Mouse (Mus musculus) MEL (cell line): ENCODE data around the gene Zfp420. TPM values are rescaled to one million over a fixed set of nuclear protein-coding genes. Genes with fewer than 3 reads are reported as not detected.

Source experiments
- DNase-seq: peaks from one replicate; pipeline ENCODE4 v3.0.0; 2011; ENCODE audit warnings: low read depth, low spot score
- H3K27ac ChIP-seq: 2 replicates; pipeline ENCODE4 v1.5.1; 2012; ENCODE audit warnings: low read depth, mild to moderate bottlenecking, control low read depth, low read length, moderate library complexity; ENCODE audit not compliant: control insufficient read depth
- H3K27me3 ChIP-seq, 2 experiments: fragments of 150-350 bp in 1 of 2; sonication (generic) in 1 of 2; 2 replicates each; pipeline ENCODE4 v1.6.1; 2012; ENCODE audit warnings: low read length in 2 of 2, mild to moderate bottlenecking in 2 of 2, improper control_type of control experiment in 1 of 2, moderate library complexity in 1 of 2; ENCODE audit not compliant: insufficient read depth in 2 of 2, control insufficient read depth in 1 of 2
- H3K36me3 ChIP-seq, 2 experiments: 2 replicates each; pipeline ENCODE4 v1.6.1; 2012 to 2014; ENCODE audit warnings: low read length in 2 of 2, improper control_type of control experiment in 1 of 2, inconsistent platforms in 1 of 2, mild to moderate bottlenecking in 1 of 2; ENCODE audit not compliant: insufficient read depth in 2 of 2, control insufficient read depth in 1 of 2
- H3K4me1 ChIP-seq, 2 experiments: fragments of 150-350 bp in 1 of 2; sonication (generic) in 1 of 2; 2 replicates each; pipeline ENCODE4 v1.6.1; 2012; ENCODE audit warnings: low read length in 2 of 2, improper control_type of control experiment in 1 of 2, mild to moderate bottlenecking in 1 of 2; ENCODE audit not compliant: insufficient read depth in 2 of 2, control insufficient read depth in 1 of 2
- H3K4me3 ChIP-seq, 2 experiments: fragments of 150-350 bp in 1 of 2; sonication (generic) in 1 of 2; 2 replicates each; pipeline ENCODE4 v1.5.1; 2012; ENCODE audit warnings: low read depth in 2 of 2, low read length in 2 of 2, mild to moderate bottlenecking in 2 of 2, moderate library complexity in 2 of 2, control low read depth in 1 of 2, improper control_type of control experiment in 1 of 2; ENCODE audit not compliant: control insufficient read depth in 1 of 2, insufficient read depth in 1 of 2
- H3K79me2 ChIP-seq: 2 replicates; pipeline ENCODE4 v1.6.1; 2012; ENCODE audit warnings: mild to moderate bottlenecking, low read length, moderate library complexity; ENCODE audit not compliant: control insufficient read depth, poor library complexity, insufficient read depth
- H3K9ac ChIP-seq: 2 replicates; pipeline ENCODE4 v1.6.1; 2012; ENCODE audit warnings: low read depth, mild to moderate bottlenecking, control low read depth, low read length, moderate library complexity; ENCODE audit not compliant: control insufficient read depth, poor library complexity, severe bottlenecking
- H3K9me3 ChIP-seq: fragments of 150-350 bp; sonication (generic); replicated peaks from 2 replicates; pipeline ENCODE4 v1.6.1; 2012; ENCODE audit warnings: mild to moderate bottlenecking, low read length, improper control_type of control experiment, moderate library complexity; ENCODE audit not compliant: insufficient read depth
- CHD2 ChIP-seq: IDR thresholded peaks from 2 replicates; pipeline ENCODE4 v1.6.1; 2011; ENCODE audit warnings: low read length, improper control_type of control experiment
- CTCF ChIP-seq, 3 experiments: IDR thresholded peaks in 2 of 3; conservative IDR thresholded peaks in 1 of 3; 2 replicates each; pipeline ENCODE4 v1.5.1; 2011 to 2012; ENCODE audit warnings: low read length in 3 of 3, low read depth in 2 of 3, mild to moderate bottlenecking in 2 of 3, improper control_type of control experiment in 1 of 3, inconsistent platforms in 1 of 3, mixed read lengths in 1 of 3, moderate library complexity in 1 of 3; ENCODE audit not compliant: control insufficient read depth in 1 of 3, insufficient read depth in 1 of 3, poor library complexity in 1 of 3, severe bottlenecking in 1 of 3
- ELF1 ChIP-seq: IDR thresholded peaks from 2 replicates; pipeline ENCODE4 v1.6.1; 2014; ENCODE audit warnings: low read depth, mild to moderate bottlenecking, inconsistent platforms, low read length, improper control_type of control experiment, moderate library complexity
- ETS1 ChIP-seq: IDR thresholded peaks from 2 replicates; pipeline ENCODE4 v1.6.1; 2012; ENCODE audit warnings: low read depth, mild to moderate bottlenecking, inconsistent platforms, low read length, improper control_type of control experiment, moderate library complexity
- JUND ChIP-seq: IDR thresholded peaks from 2 replicates; pipeline ENCODE4 v1.6.1; 2011; ENCODE audit warnings: low read depth, mild to moderate bottlenecking, improper control_type of control experiment, low read length
- KAT2A ChIP-seq: conservative IDR thresholded peaks from 2 replicates; pipeline ENCODE4 v1.6.1; 2012; ENCODE audit warnings: low read depth, low read length, improper control_type of control experiment, inconsistent platforms
- MEF2A ChIP-seq: IDR thresholded peaks from 2 replicates; pipeline ENCODE4 v1.6.1; 2014; ENCODE audit warnings: low read depth, mild to moderate bottlenecking, inconsistent platforms, low read length, improper control_type of control experiment; ENCODE audit not compliant: poor library complexity, insufficient replicate concordance, severe bottlenecking; ENCODE audit errors: extremely low read depth
- MYC ChIP-seq: IDR thresholded peaks from 2 replicates; pipeline ENCODE4 v1.6.1; 2011; ENCODE audit warnings: low read depth, mild to moderate bottlenecking, low read length, improper control_type of control experiment, moderate library complexity
- NRF1 ChIP-seq: IDR thresholded peaks from 2 replicates; pipeline ENCODE4 v1.6.1; 2014; ENCODE audit warnings: low read depth, mild to moderate bottlenecking, inconsistent platforms, low read length, improper control_type of control experiment, moderate library complexity; ENCODE audit not compliant: poor library complexity, insufficient read depth, severe bottlenecking
- POLR2A ChIP-seq, 2 experiments: IDR thresholded peaks; 2 replicates each; pipeline ENCODE4 v1.6.1; 2011 to 2012; ENCODE audit warnings: low read length in 2 of 2, mild to moderate bottlenecking in 2 of 2, control low read depth in 1 of 2, improper control_type of control experiment in 1 of 2, low read depth in 1 of 2, moderate library complexity in 1 of 2; ENCODE audit not compliant: control insufficient read depth in 1 of 2, insufficient read depth in 1 of 2, poor library complexity in 1 of 2
- POLR2AphosphoS5 ChIP-seq: IDR thresholded peaks from 2 replicates; pipeline ENCODE4 v1.6.1; 2012; ENCODE audit warnings: low read depth, borderline replicate concordance, mild to moderate bottlenecking, inconsistent platforms, low read length, moderate library complexity, mixed read lengths
- RAD21 ChIP-seq: IDR thresholded peaks from 2 replicates; pipeline ENCODE4 v1.6.1; 2011; ENCODE audit warnings: mild to moderate bottlenecking, low read depth, low read length, improper control_type of control experiment
- RCOR1 ChIP-seq: IDR thresholded peaks from 2 replicates; pipeline ENCODE4 v1.6.1; 2012; ENCODE audit warnings: low read depth, mild to moderate bottlenecking, inconsistent platforms, low read length, improper control_type of control experiment
- SIN3A ChIP-seq: IDR thresholded peaks from 2 replicates; pipeline ENCODE4 v1.6.1; 2012; ENCODE audit warnings: low read length, improper control_type of control experiment, inconsistent platforms
- TCF12 ChIP-seq: IDR thresholded peaks from 2 replicates; pipeline ENCODE4 v1.6.1; 2014; ENCODE audit warnings: low read depth, mild to moderate bottlenecking, inconsistent platforms, low read length, improper control_type of control experiment, moderate library complexity
- USF1 ChIP-seq: IDR thresholded peaks from 2 replicates; pipeline ENCODE4 v1.6.1; 2014; ENCODE audit warnings: low read depth, mild to moderate bottlenecking, inconsistent platforms, low read length, improper control_type of control experiment, moderate library complexity
- USF2 ChIP-seq, 2 experiments: IDR thresholded peaks; 2 replicates each; pipeline ENCODE4 v1.6.1; 2011 to 2012; ENCODE audit warnings: improper control_type of control experiment in 2 of 2, low read length in 2 of 2, borderline replicate concordance in 1 of 2, inconsistent platforms in 1 of 2, low read depth in 1 of 2, mild to moderate bottlenecking in 1 of 2; ENCODE audit not compliant: insufficient read depth in 1 of 2
- ZC3H11A ChIP-seq: IDR thresholded peaks from 2 replicates; pipeline ENCODE4 v1.6.1; 2012; ENCODE audit warnings: low read depth, mild to moderate bottlenecking, inconsistent platforms, low read length, improper control_type of control experiment
- ZKSCAN1 ChIP-seq: IDR thresholded peaks from 2 replicates; pipeline ENCODE4 v1.6.1; 2012; ENCODE audit warnings: low read depth, mild to moderate bottlenecking, inconsistent platforms, low read length, improper control_type of control experiment, moderate library complexity
- ZMIZ1 ChIP-seq: IDR thresholded peaks from 2 replicates; pipeline ENCODE4 v1.6.1; 2012; ENCODE audit warnings: low read depth, mild to moderate bottlenecking, inconsistent platforms, low read length, improper control_type of control experiment, moderate library complexity
- ZNF384 ChIP-seq: IDR thresholded peaks from 2 replicates; pipeline ENCODE4 v1.6.1; 2012; ENCODE audit warnings: low read depth, mild to moderate bottlenecking, inconsistent platforms, low read length, improper control_type of control experiment
- polyA plus RNA-seq, 2 experiments: library from polyadenylated mRNA; stranded (reverse) in 1 of 2; unstranded in 1 of 2; fragments of >175 nt in 1 of 2; fragments of >200 nt in 1 of 2; gene quantifications; 2 replicates each; pipeline versions ENCODE4 v1.2.1 to v1.2.4; 2012; ENCODE audit warnings: low replicate concordance in 2 of 2, low read depth in 1 of 2; ENCODE audit not compliant: insufficient read length in 2 of 2, insufficient read depth in 1 of 2, missing spikeins in 1 of 2
- total RNA-seq: library from RNA; depleted of rRNA; stranded (reverse); fragments of 300-350 nt; gene quantifications from 2 replicates; pipeline ENCODE4 v1.2.3, GENCODE M21; 2012

Gene Zfp420
- total and polyA plus RNA-seq, 3 experiments = 3.2 to 4.2 TPM; not detected in 1

DNA sequence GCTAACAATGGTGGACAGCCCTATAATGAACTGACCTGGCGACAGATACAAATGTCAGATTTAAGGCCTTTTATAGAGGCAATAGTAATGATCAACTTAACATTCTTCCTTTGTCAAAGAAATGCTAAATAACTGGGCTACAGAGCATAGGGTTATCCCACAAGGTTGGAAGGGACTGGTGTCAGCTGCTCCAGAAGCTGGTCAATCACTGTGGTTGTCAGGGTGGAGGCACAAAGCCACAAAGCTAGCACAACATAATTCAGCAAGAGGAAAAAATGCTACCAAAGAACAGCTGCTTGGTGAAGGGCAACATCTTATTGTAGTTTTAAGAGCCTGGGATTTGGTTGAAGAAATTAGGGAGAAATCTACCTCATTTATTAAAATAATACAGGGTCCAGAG is 47.5 kb upstream of the Zfp420 start:
- no peak overlapping the region for H3K27ac ChIP-seq
- H3K4me1 ChIP-seq = peaks cover 0 to 6% of the 10 kb centered on the region in 2 experiments; a peak in 2 of 4 replicates
- no peak overlapping the region for H3K9ac ChIP-seq
- TF ChIP-seq CHD2 = no peak
- no peak for TF ChIP-seq JUND
- no peak for TF ChIP-seq ZKSCAN1
- no peak for TF ChIP-seq ZC3H11A
- TF ChIP-seq ZNF384 = no peak
- no peak for TF ChIP-seq SIN3A
- TF ChIP-seq RCOR1 = no peak
- TF ChIP-seq POLR2AphosphoS5 = no peak
- no peak for TF ChIP-seq USF2 (IDR thresholded peaks at IDR 0.05; ENCODE audit: borderline replicate concordance in 1 of 2, insufficient read depth in 1 of 2, low read depth in 1 of 2, low read length in 2 of 2)
- TF ChIP-seq POLR2A (IDR thresholded peaks at IDR 0.05; ENCODE audit: control insufficient read depth in 1 of 2, insufficient read depth in 1 of 2, low read depth in 1 of 2, low read length in 2 of 2, poor library complexity in 1 of 2) = no peak
- TF ChIP-seq ETS1 = no peak
- no peak for TF ChIP-seq MEF2A
- no peak for TF ChIP-seq ELF1
- TF ChIP-seq ZMIZ1 = no peak
- TF ChIP-seq TCF12 = no peak
- no peaks in the 10 kb centered on the region for H3K27me3 ChIP-seq
- no peak overlapping the region for H3K4me3 ChIP-seq
- H3K36me3 ChIP-seq = peaks cover 0 to 3% of the 10 kb centered on the region in 2 experiments; a peak in 2 of 4 replicates
- H3K9me3 ChIP-seq = no peaks in the 10 kb centered on the region
- no peak for DNase-seq
- H3K79me2 ChIP-seq = 0 out of 2 replicates have a peak, but pooled peaks cover 2% of the 10 kb centered on the region

DNA sequence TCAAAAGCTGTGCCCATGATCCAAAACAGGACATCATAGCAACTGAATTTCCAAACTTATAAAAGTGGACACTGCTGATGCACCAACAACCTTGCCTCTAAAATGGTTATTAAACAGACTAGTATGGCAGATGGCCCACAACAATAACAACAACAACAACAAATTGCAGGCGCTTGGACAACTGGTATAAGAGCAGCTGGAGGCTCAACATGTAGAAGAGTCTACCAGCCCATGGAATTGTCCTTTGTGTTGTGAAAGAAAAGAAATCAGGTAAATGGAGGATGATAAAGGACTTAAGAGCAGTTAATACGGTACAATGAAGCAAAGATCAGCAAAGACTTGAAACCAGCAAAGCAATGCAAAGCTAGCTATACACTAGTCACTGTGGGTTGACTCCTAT is 45.4 kb upstream of the Zfp420 start:
- peaks cover 0 to 5% of the 10 kb centered on the region in 2 experiments; a peak in 2 of 4 replicates for H3K36me3 ChIP-seq
- H3K79me2 ChIP-seq = 0 out of 2 replicates have a peak, but pooled peaks cover 2% of the 10 kb centered on the region
- H3K9me3 ChIP-seq = no peaks in the 10 kb centered on the region
- H3K4me3 ChIP-seq = no peak overlapping the region
- H3K9ac ChIP-seq = no peak overlapping the region
- no peaks in the 10 kb centered on the region for H3K27me3 ChIP-seq
- no peak for TF ChIP-seq SIN3A
- TF ChIP-seq KAT2A = no peak
- no peak for TF ChIP-seq ZC3H11A
- no peak for TF ChIP-seq USF2 (IDR thresholded peaks at IDR 0.05; ENCODE audit: borderline replicate concordance in 1 of 2, insufficient read depth in 1 of 2, low read depth in 1 of 2, low read length in 2 of 2)
- TF ChIP-seq POLR2A (IDR thresholded peaks at IDR 0.05; ENCODE audit: control insufficient read depth in 1 of 2, insufficient read depth in 1 of 2, low read depth in 1 of 2, low read length in 2 of 2, poor library complexity in 1 of 2) = no peak
- TF ChIP-seq MEF2A = no peak
- no peak for TF ChIP-seq CTCF (IDR thresholded peaks at IDR 0.05 in 2 of 3, conservative IDR thresholded peaks at IDR 0.05 in 1 of 3; ENCODE audit: control insufficient read depth in 1 of 3, insufficient read depth in 1 of 3, low read depth in 2 of 3, low read length in 3 of 3, poor library complexity in 1 of 3, severe bottlenecking in 1 of 3)
- TF ChIP-seq RAD21 = no peak
- TF ChIP-seq NRF1 = no peak
- no peak for TF ChIP-seq POLR2AphosphoS5
- TF ChIP-seq TCF12 = no peak
- TF ChIP-seq MYC = no peak
- TF ChIP-seq USF1 = no peak
- TF ChIP-seq ZNF384 = no peak
- TF ChIP-seq CHD2 = no peak
- DNase-seq = no peak
- H3K27ac ChIP-seq = no peak overlapping the region
- H3K4me1 ChIP-seq = peaks cover 2 to 6% of the 10 kb centered on the region in 2 experiments; a peak in 3 of 4 replicates
